Mouse (Mus musculus): ENCODE results near the gene Selenon. TPM values are rescaled to one million over a fixed set of nuclear protein-coding genes. Genes with fewer than 3 reads are reported as not detected.
A peak's percentile ranks its signal among the peaks of the same experiment; 100 is the strongest.

Selenon gene
- 10 to 100 TPM; 28.8 to 36.9 TPM for total RNA-seq (2021)
- long read RNA-seq, experiment 1, transcript Selenon-201 (12 exons, 3,445 nt) = major isoform, 16 of 36 reads
- long read RNA-seq, experiment 1, partial matches to known transcripts = 3 of 36 reads
- long read RNA-seq, experiment 1, other reads (novel, unspliced or antisense) = 17 of 36 reads
- long read RNA-seq, experiment 2, transcript Selenon-201 (12 exons, 3,445 nt) = major isoform, 18 of 24 reads
- long read RNA-seq, experiment 2, partial matches to known transcripts = 3 of 24 reads
- long read RNA-seq, experiment 2, other reads (novel, unspliced or antisense) = 3 of 24 reads

- peak; percentile 86 to 91 for DNase-seq
Measured at GRCm38 (mm10) chr4:134551494-134552316, at the start of gene Selenon. Gene Selenon, minus strand, starts transcription at chr4:134552166.

GRCm38 (mm10) chr4:134601404-134601803, 49.4 kb upstream of the Selenon start:
- DNase-seq = no peak

DNA sequence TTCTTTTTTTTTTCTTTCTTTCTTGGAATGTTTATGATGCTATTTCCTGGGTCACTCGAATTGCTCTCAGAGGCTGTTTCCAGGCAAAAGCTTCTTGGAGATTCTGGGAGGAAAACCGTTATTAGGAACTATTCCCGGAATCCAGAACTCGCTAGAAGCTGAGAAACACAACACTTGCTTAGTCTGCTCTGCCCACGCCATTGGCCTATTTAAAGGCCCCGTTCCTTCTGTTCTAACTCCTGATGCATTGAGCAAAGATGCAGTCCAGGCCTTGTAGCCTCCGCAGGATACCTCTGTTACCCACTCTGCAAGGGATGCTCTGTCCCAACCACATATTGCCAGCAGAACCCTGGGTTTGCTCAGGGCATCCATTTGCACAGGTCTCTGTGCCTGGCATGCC, 48.8 kb upstream of the Selenon start:
- DNase-seq = no peak

DNA sequence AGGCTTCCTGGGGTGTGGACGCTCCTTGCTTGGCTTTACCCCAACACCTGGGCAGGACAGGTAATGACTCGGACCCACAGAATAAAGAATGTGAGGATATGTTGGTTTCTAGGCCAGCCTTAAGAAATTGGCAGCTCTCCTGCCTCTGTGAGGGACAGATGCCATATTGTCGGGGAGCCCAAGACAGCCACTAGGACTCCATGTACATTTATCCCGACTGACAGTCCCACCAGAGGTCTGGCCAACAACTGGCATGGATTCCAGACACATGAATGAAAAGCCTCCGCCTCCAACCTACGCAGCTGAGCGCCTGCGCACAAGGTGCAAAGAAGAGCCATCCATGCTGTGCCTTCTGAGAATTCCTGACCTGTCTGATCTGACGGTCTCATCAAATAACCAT, 48.1 kb upstream of the Selenon start:
- DNase-seq = no peak

- DNase-seq = no peak
Measured at GRCm38 (mm10) chr4:134596816-134597692, 45.1 kb upstream of the Selenon start.

GRCm38 (mm10) chr4:134594731-134595439, 42.9 kb upstream of the Selenon start:
- no peak for DNase-seq

- no peak for DNase-seq
Measured at GRCm38 (mm10) chr4:134592442-134592841, 40.5 kb upstream of the Selenon start.

GRCm38 (mm10) chr4:134591506-134592061, 39.6 kb upstream of the Selenon start:
- DNase-seq = peak; percentile 88 to 93

- peak in 1 of 2 experiments; percentile 27 for DNase-seq
Measured at GRCm38 (mm10) chr4:134590227-134590926, 38.4 kb upstream of the Selenon start.

DNA sequence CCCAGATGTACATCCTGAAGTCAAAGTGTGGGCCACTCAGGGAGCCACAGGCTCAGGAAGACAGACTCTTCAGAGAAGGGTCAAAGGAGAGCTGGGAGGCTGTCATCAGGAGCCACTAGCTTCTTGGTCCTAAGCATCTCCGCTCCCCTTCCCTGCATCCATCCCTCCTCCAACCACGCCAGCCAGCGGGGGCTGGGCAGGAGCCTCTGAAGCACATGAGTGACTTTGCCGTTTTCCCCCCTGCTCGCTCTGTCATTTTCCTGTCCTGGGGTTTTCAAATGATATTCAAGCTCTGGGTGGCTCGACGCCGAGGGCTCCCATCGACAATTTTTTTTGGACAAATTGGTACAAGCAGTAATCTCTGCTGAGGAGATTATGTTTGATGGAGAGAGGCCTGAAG, 37.8 kb upstream of the Selenon start:
- no peak for DNase-seq

GRCm38 (mm10) chr4:134588951-134589350, 37.0 kb upstream of the Selenon start:
- peak; percentile 60 to 70 for DNase-seq

DNA sequence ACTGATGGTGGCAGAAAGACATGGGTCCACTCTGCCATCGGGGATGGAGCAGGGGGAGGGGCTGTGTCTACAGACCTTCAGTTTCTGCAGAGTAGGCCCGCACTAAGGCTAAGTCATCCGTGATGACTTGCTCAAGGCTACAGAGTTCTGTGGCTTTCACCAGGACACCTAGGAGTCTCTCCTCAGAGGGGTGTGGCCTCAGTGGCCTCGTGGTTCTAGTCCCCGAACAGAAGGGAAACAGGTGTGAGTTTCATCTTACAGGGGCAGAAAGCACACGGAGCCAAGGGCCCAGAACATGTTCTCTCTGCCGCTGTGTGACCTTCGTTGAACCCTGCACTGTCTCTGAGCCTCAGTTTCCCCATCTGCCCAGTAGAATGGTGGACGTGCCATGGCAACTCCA, 36.3 kb upstream of the Selenon start:
- DNase-seq = no peak

- DNase-seq = peak; percentile 83 to 89
Measured at GRCm38 (mm10) chr4:134587636-134588197, 35.8 kb upstream of the Selenon start.

DNA sequence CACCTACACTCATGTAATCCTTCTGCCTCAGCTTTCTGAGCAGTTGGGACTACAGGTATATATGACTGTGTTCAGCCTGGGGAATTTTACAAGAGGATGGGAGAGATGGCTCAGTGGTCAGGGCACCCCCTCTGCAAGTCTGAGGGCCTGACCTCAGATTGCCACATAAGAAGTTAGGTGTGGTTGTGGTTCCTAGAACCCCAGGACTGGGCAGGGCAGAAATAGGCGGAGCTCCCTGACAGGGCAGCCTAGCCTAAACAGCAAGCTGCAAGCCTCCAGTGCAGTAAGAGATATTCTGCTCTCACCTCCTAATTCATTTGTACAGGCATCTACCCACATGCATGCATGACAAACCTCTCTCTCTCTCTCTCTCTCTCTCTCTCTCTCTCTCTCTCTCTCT, 34.7 kb upstream of the Selenon start:
- no peak for DNase-seq

GRCm38 (mm10) chr4:134586126-134586525, 34.2 kb upstream of the Selenon start:
- peak in 1 of 2 experiments; percentile 47 for DNase-seq

GRCm38 (mm10) chr4:134583513-134583912, 31.5 kb upstream of the Selenon start:
- peak; percentile 62 to 75 for DNase-seq

- no peak for DNase-seq
Measured at GRCm38 (mm10) chr4:134581365-134581764, 29.4 kb upstream of the Selenon start.

DNA sequence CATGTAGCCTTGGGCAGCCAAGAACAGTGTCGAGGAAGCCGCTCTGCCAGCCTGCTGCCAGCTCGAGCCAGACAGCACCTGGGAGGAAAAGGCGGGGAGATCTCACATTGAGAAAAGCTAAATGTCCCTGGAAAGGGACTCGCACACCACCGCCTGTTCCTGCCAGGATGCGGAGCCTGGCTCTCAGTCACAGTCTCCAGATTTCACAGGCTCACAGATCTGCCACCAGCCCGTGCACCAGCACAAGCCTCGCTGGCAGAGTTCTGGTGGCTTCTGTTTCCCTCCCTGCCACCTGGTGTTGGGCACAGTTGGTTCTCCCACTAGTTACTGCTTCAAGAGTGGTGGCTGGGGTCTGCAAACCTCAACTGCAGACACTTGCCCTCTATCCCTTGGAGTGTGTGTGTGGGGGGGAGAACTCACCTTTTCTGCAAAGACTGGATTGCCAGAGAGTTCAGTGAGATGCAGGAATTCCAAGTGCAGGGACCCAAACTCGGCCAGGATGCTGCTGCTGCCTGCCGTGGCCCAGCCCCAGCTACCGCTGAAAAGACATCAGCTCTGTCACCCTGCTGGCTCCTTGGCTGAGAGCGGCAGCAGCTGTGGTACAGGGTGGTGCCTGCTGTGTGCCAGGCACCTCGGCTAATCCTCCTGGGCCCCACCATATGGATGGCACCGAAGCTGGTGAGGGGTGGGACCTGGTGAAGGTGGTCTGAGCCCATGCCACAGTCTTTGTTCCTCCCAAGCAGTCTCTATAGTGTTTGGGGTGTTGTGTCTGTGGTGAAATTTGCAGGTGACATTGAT, 28.6 kb upstream of the Selenon start:
- no peak for DNase-seq

DNA sequence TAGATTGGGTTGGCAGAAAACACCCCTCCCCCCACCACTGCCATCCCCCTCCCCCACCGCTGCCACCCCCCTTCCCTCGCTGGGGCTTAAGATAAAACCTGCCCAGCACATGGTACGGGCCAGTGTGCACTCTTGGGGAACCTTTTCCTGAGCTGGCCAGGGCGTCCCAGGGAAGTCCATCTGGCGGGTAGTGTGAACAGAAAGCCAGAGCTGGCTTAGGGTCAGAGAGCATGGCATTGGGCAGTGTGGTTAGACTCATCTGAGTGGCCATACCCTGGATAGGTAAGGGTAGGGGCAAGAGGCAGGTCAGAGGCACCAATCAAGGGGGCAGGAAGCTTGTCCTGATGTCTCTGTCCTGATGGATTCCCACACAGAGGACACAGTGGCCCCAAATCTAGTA, 27.7 kb upstream of the Selenon start:
- DNase-seq = no peak

DNA sequence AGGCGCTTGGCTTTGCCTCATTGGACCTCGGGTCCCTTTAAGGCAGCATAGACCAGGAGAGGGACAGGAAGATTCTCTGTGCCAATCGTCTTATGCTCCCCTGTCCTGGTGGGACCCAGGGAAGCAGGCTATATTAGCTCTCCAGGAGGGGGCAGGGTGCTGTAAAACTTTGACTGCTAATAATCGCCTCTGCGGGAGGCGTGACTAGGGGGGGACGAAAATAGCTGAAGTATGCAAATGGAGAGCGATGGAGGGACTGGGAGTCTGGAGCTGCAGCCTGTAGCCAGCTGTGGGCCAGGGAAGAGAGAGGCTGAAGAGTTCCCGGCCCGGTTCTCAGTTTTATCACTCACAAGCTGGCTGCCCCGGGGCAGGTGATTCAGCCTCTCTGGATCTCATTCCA, 27.2 kb upstream of the Selenon start:
- DNase-seq = no peak

All from adrenal gland, postnatal 36 days (tissue).